Mouse (Mus musculus): Measurements from ENCODE around the gene Gemin4.
"Not testable (repeated sequence)": the region's sequence is repeated elsewhere in the genome, so short reads cannot be mapped to it uniquely, and the experiment has no call there.

DNA sequence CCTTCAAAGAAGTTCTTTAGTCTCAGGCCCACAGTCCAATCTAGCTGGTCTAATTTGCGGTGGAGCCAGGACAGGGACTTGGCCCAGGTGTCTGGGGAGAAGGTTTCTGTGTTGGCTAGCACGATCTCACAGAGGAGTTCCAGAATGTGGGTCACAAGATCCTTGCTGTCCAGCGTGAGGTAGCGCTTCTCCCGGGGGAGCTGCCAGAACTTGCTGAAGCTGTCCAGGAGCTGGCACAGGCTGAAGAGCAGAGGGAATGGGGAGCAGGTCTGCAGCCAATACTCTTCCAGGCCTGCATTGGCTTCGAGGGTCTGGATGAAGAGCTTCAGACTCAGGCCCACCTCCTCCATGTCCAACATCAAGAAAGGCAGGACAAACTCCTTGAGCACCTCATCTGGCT, 5.9 kb downstream of the Gemin4 start:
- not testable (repeated sequence) for TF ChIP-seq CTCF (conservative IDR thresholded peaks at IDR 0.05; ENCODE audit: low read length); POU5F1 (IDR thresholded peaks at IDR 0.05; ENCODE audit: borderline replicate concordance, low read length); NANOG (IDR thresholded peaks at IDR 0.05; ENCODE audit: borderline replicate concordance, low read length)
